Mouse (Mus musculus) thymus, postnatal 4 days (tissue): ENCODE results near the gene Aph1a.
"Not testable (repeated sequence)": the region's sequence is repeated elsewhere in the genome, so short reads cannot be mapped to it uniquely, and the experiment has no call there.

ENCODE experiments used
- DNase-seq: peaks from one replicate; pipeline ENCODE4 v3.0.0; 2021

Gene Aph1a

GRCm38 (mm10) chr3:95889664-95890063, 4.1 kb upstream of the Aph1a start:
- no peak for DNase-seq

- no peak for DNase-seq
These were observed 2.3 kb upstream of the Aph1a start, which contains the start of gene BC028528 for GRCm38 (mm10) chr3:95891211-95892065. TSS of gene BC028528 (minus strand) at chr3:95892005.

GRCm38 (mm10) chr3:95892066-95893052, 1.4 kb upstream of the Aph1a start:
- no peak for DNase-seq

GRCm38 (mm10) chr3:95893126-95893525, 643 bp upstream of the Aph1a start:
- peak; percentile 47 for DNase-seq

- peak; percentile 44 for DNase-seq
These were observed 770 bp downstream of the Aph1a start for GRCm38 (mm10) chr3:95894317-95895160.

GRCm38 (mm10) chr3:95895501-95895900, 1.7 kb downstream of the Aph1a start:
- DNase-seq, result not testable (repeated sequence)

- DNase-seq, result no peak
These were observed 6.2 kb downstream of the Aph1a start for GRCm38 (mm10) chr3:95899800-95900524.

GRCm38 (mm10) chr3:95901616-95902372, 8.0 kb downstream of the Aph1a start:
- no peak for DNase-seq

- DNase-seq, result no peak
These were observed 8.5 kb downstream of the Aph1a start for GRCm38 (mm10) chr3:95902373-95902625.

- DNase-seq, result no peak
These were observed 8.9 kb downstream of the Aph1a start for GRCm38 (mm10) chr3:95902643-95903042.

GRCm38 (mm10) chr3:95903753-95904502, 10.2 kb downstream of the Aph1a start:
- DNase-seq, result no peak

- no peak for DNase-seq
These were observed 10.8 kb downstream of the Aph1a start, which contains the start of gene Car14 for GRCm38 (mm10) chr3:95904568-95904967. TSS of gene Car14 (minus strand) at chr3:95904691.

GRCm38 (mm10) chr3:95905146-95905939, 11.6 kb downstream of the Aph1a start:
- peak; percentile 71 for DNase-seq

GRCm38 (mm10) chr3:95905940-95906492, 12.2 kb downstream of the Aph1a start:
- peak; percentile 74 for DNase-seq

- DNase-seq, result peak; percentile 93
These were observed 13.1 kb downstream of the Aph1a start for GRCm38 (mm10) chr3:95906860-95907259.

- no peak for DNase-seq
These were observed 13.8 kb downstream of the Aph1a start for GRCm38 (mm10) chr3:95907613-95908012.

- no peak for DNase-seq
These were observed 20.9 kb downstream of the Aph1a start for GRCm38 (mm10) chr3:95914706-95915105.

- no peak for DNase-seq
These were observed 23.0 kb downstream of the Aph1a start for GRCm38 (mm10) chr3:95916760-95917159.

GRCm38 (mm10) chr3:95920532-95920931, 26.8 kb downstream of the Aph1a start:
- DNase-seq, result not testable (repeated sequence)
